Mouse (Mus musculus) MEL (cell line): ENCODE results near the gene Tmem206. TPM values are rescaled to one million over a fixed set of nuclear protein-coding genes. Genes with fewer than 3 reads are reported as not detected.

Source experiments
- DNase-seq: peaks from one replicate; pipeline ENCODE4 v3.0.0; 2011; ENCODE audit warnings: low read depth, low spot score
- H3K27ac ChIP-seq: 2 replicates; pipeline ENCODE4 v1.5.1; 2012; ENCODE audit warnings: low read depth, mild to moderate bottlenecking, control low read depth, low read length, moderate library complexity; ENCODE audit not compliant: control insufficient read depth
- H3K27me3 ChIP-seq, 2 experiments: fragments of 150-350 bp in 1 of 2; sonication (generic) in 1 of 2; 2 replicates each; pipeline ENCODE4 v1.6.1; 2012; ENCODE audit warnings: low read length in 2 of 2, mild to moderate bottlenecking in 2 of 2, improper control_type of control experiment in 1 of 2, moderate library complexity in 1 of 2; ENCODE audit not compliant: insufficient read depth in 2 of 2, control insufficient read depth in 1 of 2
- H3K36me3 ChIP-seq, 2 experiments: 2 replicates each; pipeline ENCODE4 v1.6.1; 2012 to 2014; ENCODE audit warnings: low read length in 2 of 2, improper control_type of control experiment in 1 of 2, inconsistent platforms in 1 of 2, mild to moderate bottlenecking in 1 of 2; ENCODE audit not compliant: insufficient read depth in 2 of 2, control insufficient read depth in 1 of 2
- H3K4me1 ChIP-seq, 2 experiments: fragments of 150-350 bp in 1 of 2; sonication (generic) in 1 of 2; 2 replicates each; pipeline ENCODE4 v1.6.1; 2012; ENCODE audit warnings: low read length in 2 of 2, improper control_type of control experiment in 1 of 2, mild to moderate bottlenecking in 1 of 2; ENCODE audit not compliant: insufficient read depth in 2 of 2, control insufficient read depth in 1 of 2
- H3K4me3 ChIP-seq, 2 experiments: fragments of 150-350 bp in 1 of 2; sonication (generic) in 1 of 2; 2 replicates each; pipeline ENCODE4 v1.5.1; 2012; ENCODE audit warnings: low read depth in 2 of 2, low read length in 2 of 2, mild to moderate bottlenecking in 2 of 2, moderate library complexity in 2 of 2, control low read depth in 1 of 2, improper control_type of control experiment in 1 of 2; ENCODE audit not compliant: control insufficient read depth in 1 of 2, insufficient read depth in 1 of 2
- H3K79me2 ChIP-seq: 2 replicates; pipeline ENCODE4 v1.6.1; 2012; ENCODE audit warnings: mild to moderate bottlenecking, low read length, moderate library complexity; ENCODE audit not compliant: control insufficient read depth, poor library complexity, insufficient read depth
- H3K9ac ChIP-seq: 2 replicates; pipeline ENCODE4 v1.6.1; 2012; ENCODE audit warnings: low read depth, mild to moderate bottlenecking, control low read depth, low read length, moderate library complexity; ENCODE audit not compliant: control insufficient read depth, poor library complexity, severe bottlenecking
- H3K9me3 ChIP-seq: fragments of 150-350 bp; sonication (generic); replicated peaks from 2 replicates; pipeline ENCODE4 v1.6.1; 2012; ENCODE audit warnings: mild to moderate bottlenecking, low read length, improper control_type of control experiment, moderate library complexity; ENCODE audit not compliant: insufficient read depth
- BHLHE40 ChIP-seq: IDR thresholded peaks from 2 replicates; pipeline ENCODE4 v1.6.1; 2012; ENCODE audit warnings: low read depth, mild to moderate bottlenecking, inconsistent platforms, low read length, improper control_type of control experiment, borderline replicate concordance
- CHD2 ChIP-seq: IDR thresholded peaks from 2 replicates; pipeline ENCODE4 v1.6.1; 2011; ENCODE audit warnings: low read length, improper control_type of control experiment
- E2F4 ChIP-seq: IDR thresholded peaks from 2 replicates; pipeline ENCODE4 v1.6.1; 2011; ENCODE audit warnings: low read depth, low read length, improper control_type of control experiment, borderline replicate concordance
- ELF1 ChIP-seq: IDR thresholded peaks from 2 replicates; pipeline ENCODE4 v1.6.1; 2014; ENCODE audit warnings: low read depth, mild to moderate bottlenecking, inconsistent platforms, low read length, improper control_type of control experiment, moderate library complexity
- EP300 ChIP-seq, 2 experiments: IDR thresholded peaks; 2 replicates each; pipeline ENCODE4 v1.6.1; 2011; ENCODE audit warnings: improper control_type of control experiment in 2 of 2, low read length in 2 of 2, low read depth in 1 of 2, mild to moderate bottlenecking in 1 of 2
- GABPA ChIP-seq: IDR thresholded peaks from 2 replicates; pipeline ENCODE4 v1.6.1; 2012; ENCODE audit warnings: low read depth, mild to moderate bottlenecking, inconsistent platforms, low read length, improper control_type of control experiment, moderate library complexity
- GATA1 ChIP-seq: IDR thresholded peaks from 2 replicates; pipeline ENCODE4 v1.6.1; 2011; ENCODE audit warnings: low read depth, low read length, improper control_type of control experiment
- HCFC1 ChIP-seq: IDR thresholded peaks from 2 replicates; pipeline ENCODE4 v1.6.1; 2012; ENCODE audit warnings: low read depth, mild to moderate bottlenecking, inconsistent platforms, low read length, improper control_type of control experiment, moderate library complexity
- JUND ChIP-seq: IDR thresholded peaks from 2 replicates; pipeline ENCODE4 v1.6.1; 2011; ENCODE audit warnings: low read depth, mild to moderate bottlenecking, improper control_type of control experiment, low read length
- MAFK ChIP-seq: IDR thresholded peaks from 2 replicates; pipeline ENCODE4 v1.6.1; 2011; ENCODE audit warnings: low read depth, mild to moderate bottlenecking, low read length, improper control_type of control experiment, borderline replicate concordance
- MXI1 ChIP-seq: IDR thresholded peaks from 2 replicates; pipeline ENCODE4 v1.6.1; 2011; ENCODE audit warnings: mild to moderate bottlenecking, low read depth, low read length, improper control_type of control experiment
- MYB ChIP-seq: IDR thresholded peaks from 2 replicates; pipeline ENCODE4 v1.6.1; 2011; ENCODE audit warnings: mild to moderate bottlenecking, low read depth, low read length, improper control_type of control experiment
- NRF1 ChIP-seq: IDR thresholded peaks from 2 replicates; pipeline ENCODE4 v1.6.1; 2014; ENCODE audit warnings: low read depth, mild to moderate bottlenecking, inconsistent platforms, low read length, improper control_type of control experiment, moderate library complexity; ENCODE audit not compliant: poor library complexity, insufficient read depth, severe bottlenecking
- POLR2A ChIP-seq, 2 experiments: IDR thresholded peaks; 2 replicates each; pipeline ENCODE4 v1.6.1; 2011 to 2012; ENCODE audit warnings: low read length in 2 of 2, mild to moderate bottlenecking in 2 of 2, control low read depth in 1 of 2, improper control_type of control experiment in 1 of 2, low read depth in 1 of 2, moderate library complexity in 1 of 2; ENCODE audit not compliant: control insufficient read depth in 1 of 2, insufficient read depth in 1 of 2, poor library complexity in 1 of 2
- POLR2AphosphoS5 ChIP-seq: IDR thresholded peaks from 2 replicates; pipeline ENCODE4 v1.6.1; 2012; ENCODE audit warnings: low read depth, borderline replicate concordance, mild to moderate bottlenecking, inconsistent platforms, low read length, moderate library complexity, mixed read lengths
- SMC3 ChIP-seq: IDR thresholded peaks from 2 replicates; pipeline ENCODE4 v1.6.1; 2011; ENCODE audit warnings: low read depth, low read length, improper control_type of control experiment
- TAL1 ChIP-seq: IDR thresholded peaks from 2 replicates; pipeline ENCODE4 v1.6.1; 2012; ENCODE audit warnings: mild to moderate bottlenecking, inconsistent platforms, low read length, moderate library complexity, mixed read lengths
- UBTF ChIP-seq: IDR thresholded peaks from 2 replicates; pipeline ENCODE4 v1.6.1; 2012; ENCODE audit warnings: low read depth, mild to moderate bottlenecking, inconsistent platforms, low read length, improper control_type of control experiment, moderate library complexity, borderline replicate concordance; ENCODE audit not compliant: insufficient read depth
- USF1 ChIP-seq: IDR thresholded peaks from 2 replicates; pipeline ENCODE4 v1.6.1; 2014; ENCODE audit warnings: low read depth, mild to moderate bottlenecking, inconsistent platforms, low read length, improper control_type of control experiment, moderate library complexity
- USF2 ChIP-seq, 2 experiments: IDR thresholded peaks; 2 replicates each; pipeline ENCODE4 v1.6.1; 2011 to 2012; ENCODE audit warnings: improper control_type of control experiment in 2 of 2, low read length in 2 of 2, borderline replicate concordance in 1 of 2, inconsistent platforms in 1 of 2, low read depth in 1 of 2, mild to moderate bottlenecking in 1 of 2; ENCODE audit not compliant: insufficient read depth in 1 of 2
- ZC3H11A ChIP-seq: IDR thresholded peaks from 2 replicates; pipeline ENCODE4 v1.6.1; 2012; ENCODE audit warnings: low read depth, mild to moderate bottlenecking, inconsistent platforms, low read length, improper control_type of control experiment
- ZKSCAN1 ChIP-seq: IDR thresholded peaks from 2 replicates; pipeline ENCODE4 v1.6.1; 2012; ENCODE audit warnings: low read depth, mild to moderate bottlenecking, inconsistent platforms, low read length, improper control_type of control experiment, moderate library complexity
- ZMIZ1 ChIP-seq: IDR thresholded peaks from 2 replicates; pipeline ENCODE4 v1.6.1; 2012; ENCODE audit warnings: low read depth, mild to moderate bottlenecking, inconsistent platforms, low read length, improper control_type of control experiment, moderate library complexity
- polyA plus RNA-seq, 2 experiments: library from polyadenylated mRNA; stranded (reverse) in 1 of 2; unstranded in 1 of 2; fragments of >175 nt in 1 of 2; fragments of >200 nt in 1 of 2; gene quantifications; 2 replicates each; pipeline versions ENCODE4 v1.2.1 to v1.2.4; 2012; ENCODE audit warnings: low replicate concordance in 2 of 2, low read depth in 1 of 2; ENCODE audit not compliant: insufficient read length in 2 of 2, insufficient read depth in 1 of 2, missing spikeins in 1 of 2
- total RNA-seq: library from RNA; depleted of rRNA; stranded (reverse); fragments of 300-350 nt; gene quantifications from 2 replicates; pipeline ENCODE4 v1.2.3, GENCODE M21; 2012

Gene Tmem206
- total and polyA plus RNA-seq, 3 experiments: 14.3 to 16.2 TPM; not detected in 1

- no peaks in the 10 kb centered on the region for H3K9me3 ChIP-seq
- no peak overlapping the region for H3K27ac ChIP-seq
- TF ChIP-seq MXI1 (no peak), ZKSCAN1 (no peak), MYB (no peak), ELF1 (no peak), BHLHE40 (no peak), POLR2A (IDR thresholded peaks at IDR 0.05; ENCODE audit: control insufficient read depth in 1 of 2, insufficient read depth in 1 of 2, low read depth in 1 of 2, low read length in 2 of 2, poor library complexity in 1 of 2) (no peak), TAL1 (no peak), HCFC1 (no peak), MAFK (no peak), USF2 (IDR thresholded peaks at IDR 0.05; ENCODE audit: borderline replicate concordance in 1 of 2, insufficient read depth in 1 of 2, low read depth in 1 of 2, low read length in 2 of 2) (no peak), GABPA (no peak), NRF1 (no peak), SMC3 (no peak), CHD2 (no peak)
- TF ChIP-seq, all 39 proteins: peak for 0
- Histone ChIP-seq H3K9ac (no peak overlapping the region), H3K27me3 (no peaks in the 10 kb centered on the region; a peak in 2 of 4 replicates), H3K4me1 (0 out of 4 replicates have a peak, but pooled peaks cover 0 to 6% of the 10 kb centered on the region in 2 experiments), H3K4me3 (no peak overlapping the region), H3K79me2 (no peaks in the 10 kb centered on the region), H3K36me3 (no peaks in the 10 kb centered on the region)
- DNase-seq: no peak
Observed at GRCm38 (mm10) chr1:191292348-191292747, 33.4 kb upstream of the Tmem206 start.

- Histone ChIP-seq H3K9me3 (no peaks in the 10 kb centered on the region), H3K36me3 (no peaks in the 10 kb centered on the region), H3K9ac (no peak overlapping the region), H3K27me3 (no peaks in the 10 kb centered on the region; a peak in 2 of 4 replicates), H3K79me2 (no peaks in the 10 kb centered on the region), H3K4me3 (no peak overlapping the region), H3K4me1 (0 out of 4 replicates have a peak, but pooled peaks cover 0 to 6% of the 10 kb centered on the region in 2 experiments), H3K27ac (no peak overlapping the region)
- TF ChIP-seq GATA1 (no peak), CHD2 (no peak), JUND (no peak), E2F4 (no peak), TAL1 (no peak), ZMIZ1 (no peak), MAFK (no peak), POLR2AphosphoS5 (no peak), MXI1 (no peak), SMC3 (no peak), UBTF (no peak), USF1 (no peak), EP300 (IDR thresholded peaks at IDR 0.05; ENCODE audit: low read depth in 1 of 2, low read length in 2 of 2) (no peak), POLR2A (IDR thresholded peaks at IDR 0.05; ENCODE audit: control insufficient read depth in 1 of 2, insufficient read depth in 1 of 2, low read depth in 1 of 2, low read length in 2 of 2, poor library complexity in 1 of 2) (no peak), ZC3H11A (no peak), GABPA (no peak)
- DNase-seq: no peak
Observed at GRCm38 (mm10) chr1:191293051-191293450, 32.7 kb upstream of the Tmem206 start.
